Mouse (Mus musculus): Measurements from ENCODE around the gene CN725425. TPM values are rescaled to one million over a fixed set of nuclear protein-coding genes. Genes with fewer than 3 reads are reported as not detected.

CN725425 gene
- polyA plus RNA-seq, 1 experiment from 2014 or later: not detected

DNA sequence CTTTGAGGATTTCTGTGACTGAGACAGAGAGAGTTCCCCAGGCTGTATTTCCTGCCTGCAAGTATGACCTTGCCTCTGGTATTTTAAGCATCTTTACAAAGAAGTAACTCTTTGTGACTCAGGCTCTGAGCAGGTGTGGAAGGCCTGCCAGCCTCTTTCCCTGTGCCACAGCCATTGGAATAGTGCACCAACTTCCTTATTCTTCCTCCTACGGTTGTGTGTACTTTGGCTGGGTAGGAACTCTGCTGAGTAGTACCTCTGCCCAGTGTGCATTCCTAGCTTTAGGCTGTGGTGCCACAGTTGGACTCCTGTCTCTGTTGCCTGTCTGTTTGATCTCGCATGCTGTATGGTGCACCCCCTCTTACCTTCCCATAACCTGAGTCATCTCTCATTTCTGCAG is 56.0 kb downstream of the CN725425 start:
- Histone ChIP-seq H3K9me3 (replicated peaks; ENCODE audit: control insufficient read depth, low read length, poor library complexity, severe bottlenecking) (no peaks in the 10 kb centered on the region), H3K4me1 (ENCODE audit: control insufficient read depth, insufficient read depth, low read length) (0 out of 2 replicates have a peak, but pooled peaks cover 4% of the 10 kb centered on the region), H3K4me2 (ENCODE audit: low read length) (no peak overlapping the region), H3K36me3 (ENCODE audit: control insufficient read depth, insufficient read depth, low read length) (no peaks in the 10 kb centered on the region), H3K9ac (ENCODE audit: low read depth, low read length) (no peak overlapping the region), H3K4me3 (ENCODE audit: low read depth, low read length) (no peak overlapping the region), H3K27me3 (ENCODE audit: control insufficient read depth, insufficient read depth, low read depth, low read length) (no peaks in the 10 kb centered on the region), H3K27ac (ENCODE audit: low read length) (no peak overlapping the region)
- no peak for ATAC-seq
- 93% methylated on average over 2 of the region's 2 CpGs for WGBS

GRCm38 (mm10) chr15:91257140-91257539 is 57.8 kb downstream of the CN725425 start:
- WGBS: 68% methylated on average over 11 of the region's 11 CpGs
- Histone ChIP-seq H3K4me3 (ENCODE audit: low read depth, low read length) (no peak overlapping the region), H3K9me3 (replicated peaks; ENCODE audit: control insufficient read depth, low read length, poor library complexity, severe bottlenecking) (no peaks in the 10 kb centered on the region), H3K9ac (ENCODE audit: low read depth, low read length) (no peak overlapping the region), H3K4me2 (ENCODE audit: low read length) (no peak overlapping the region), H3K27ac (ENCODE audit: low read length) (no peak overlapping the region), H3K4me1 (ENCODE audit: control insufficient read depth, insufficient read depth, low read length) (no peaks in the 10 kb centered on the region), H3K27me3 (ENCODE audit: control insufficient read depth, insufficient read depth, low read depth, low read length) (no peaks in the 10 kb centered on the region), H3K36me3 (ENCODE audit: control insufficient read depth, insufficient read depth, low read length) (no peaks in the 10 kb centered on the region)
- no peak for ATAC-seq

GRCm38 (mm10) chr15:91260578-91260977 is 61.3 kb downstream of the CN725425 start:
- Histone ChIP-seq H3K4me1 (ENCODE audit: control insufficient read depth, insufficient read depth, low read length) (no peaks in the 10 kb centered on the region), H3K9me3 (replicated peaks; ENCODE audit: control insufficient read depth, low read length, poor library complexity, severe bottlenecking) (no peaks in the 10 kb centered on the region), H3K4me2 (ENCODE audit: low read length) (no peak overlapping the region), H3K9ac (ENCODE audit: low read depth, low read length) (no peak overlapping the region), H3K4me3 (ENCODE audit: low read depth, low read length) (no peak overlapping the region), H3K36me3 (ENCODE audit: control insufficient read depth, insufficient read depth, low read length) (no peaks in the 10 kb centered on the region), H3K27ac (ENCODE audit: low read length) (no peak overlapping the region), H3K27me3 (ENCODE audit: control insufficient read depth, insufficient read depth, low read depth, low read length) (no peaks in the 10 kb centered on the region)
- 0 out of 2 replicates have a peak, but pooled peaks have one; percentile 21 for ATAC-seq
- 66% methylated on average over 5 of the region's 5 CpGs for WGBS

DNA sequence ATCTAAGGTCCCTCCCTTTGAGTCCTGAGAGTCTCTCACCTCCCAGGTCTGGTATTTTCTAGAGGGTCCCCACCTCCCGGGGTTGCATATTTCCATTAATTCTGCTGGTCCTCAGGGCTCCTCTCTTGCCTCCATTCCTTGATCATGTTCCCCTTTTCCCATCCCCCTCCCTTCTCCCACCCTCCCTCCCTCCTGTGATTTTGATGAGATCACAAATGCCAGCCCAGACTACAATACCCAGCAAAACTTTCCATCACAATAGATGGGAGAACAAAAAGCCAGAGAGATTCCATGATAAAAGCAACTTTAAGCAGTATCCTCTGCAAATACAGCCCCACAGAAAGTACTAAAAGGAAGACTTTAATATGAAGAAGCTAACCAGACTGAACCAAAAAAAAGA is 64.6 kb downstream of the CN725425 start:
- no peak overlapping the region for H3K27ac ChIP-seq (ENCODE audit: low read length)
- H3K4me2 ChIP-seq (ENCODE audit: low read length): no peak overlapping the region
- no peak overlapping the region for H3K9ac ChIP-seq (ENCODE audit: low read depth, low read length)
- no peak overlapping the region for H3K4me3 ChIP-seq (ENCODE audit: low read depth, low read length)
- 76% methylated on average over 1 of the region's 1 CpGs for WGBS
- H3K9me3 ChIP-seq (replicated peaks; ENCODE audit: control insufficient read depth, low read length, poor library complexity, severe bottlenecking): no peaks in the 10 kb centered on the region
- ATAC-seq: no peak
- no peaks in the 10 kb centered on the region for H3K27me3 ChIP-seq (ENCODE audit: control insufficient read depth, insufficient read depth, low read depth, low read length)
- no peaks in the 10 kb centered on the region for H3K4me1 ChIP-seq (ENCODE audit: control insufficient read depth, insufficient read depth, low read length)
- H3K36me3 ChIP-seq (ENCODE audit: control insufficient read depth, insufficient read depth, low read length): no peaks in the 10 kb centered on the region

- no peak overlapping the region for H3K4me2 ChIP-seq (ENCODE audit: low read length)
- no peak overlapping the region for H3K9ac ChIP-seq (ENCODE audit: low read depth, low read length)
- WGBS: 92% methylated on average over 4 of the region's 4 CpGs
- no peak overlapping the region for H3K4me3 ChIP-seq (ENCODE audit: low read depth, low read length)
- no peaks in the 10 kb centered on the region for H3K27me3 ChIP-seq (ENCODE audit: control insufficient read depth, insufficient read depth, low read depth, low read length)
- no peak overlapping the region for H3K27ac ChIP-seq (ENCODE audit: low read length)
- H3K9me3 ChIP-seq (replicated peaks; ENCODE audit: control insufficient read depth, low read length, poor library complexity, severe bottlenecking): no peaks in the 10 kb centered on the region; the same call in 1 of the 2 replicates
- no peaks in the 10 kb centered on the region for H3K4me1 ChIP-seq (ENCODE audit: control insufficient read depth, insufficient read depth, low read length)
- no peak for ATAC-seq
- H3K36me3 ChIP-seq (ENCODE audit: control insufficient read depth, insufficient read depth, low read length): 0 out of 2 replicates have a peak, but pooled peaks cover 3% of the 10 kb centered on the region
These were observed 69.2 kb downstream of the CN725425 start for GRCm38 (mm10) chr15:91268532-91268931.

GRCm38 (mm10) chr15:91275961-91276360 is 76.7 kb downstream of the CN725425 start:
- H3K9me3 ChIP-seq (replicated peaks; ENCODE audit: control insufficient read depth, low read length, poor library complexity, severe bottlenecking): no peaks in the 10 kb centered on the region; the same call in 1 of the 2 replicates
- no peak overlapping the region for H3K4me3 ChIP-seq (ENCODE audit: low read depth, low read length)
- no peak overlapping the region for H3K27ac ChIP-seq (ENCODE audit: low read length)
- H3K4me2 ChIP-seq (ENCODE audit: low read length): no peak overlapping the region
- WGBS: 76% methylated on average over 3 of the region's 3 CpGs
- ATAC-seq: no peak
- no peaks in the 10 kb centered on the region for H3K4me1 ChIP-seq (ENCODE audit: control insufficient read depth, insufficient read depth, low read length)
- H3K36me3 ChIP-seq (ENCODE audit: control insufficient read depth, insufficient read depth, low read length): 0 out of 2 replicates have a peak, but pooled peaks cover 3% of the 10 kb centered on the region
- no peaks in the 10 kb centered on the region for H3K27me3 ChIP-seq (ENCODE audit: control insufficient read depth, insufficient read depth, low read depth, low read length)
- H3K9ac ChIP-seq (ENCODE audit: low read depth, low read length): no peak overlapping the region

DNA sequence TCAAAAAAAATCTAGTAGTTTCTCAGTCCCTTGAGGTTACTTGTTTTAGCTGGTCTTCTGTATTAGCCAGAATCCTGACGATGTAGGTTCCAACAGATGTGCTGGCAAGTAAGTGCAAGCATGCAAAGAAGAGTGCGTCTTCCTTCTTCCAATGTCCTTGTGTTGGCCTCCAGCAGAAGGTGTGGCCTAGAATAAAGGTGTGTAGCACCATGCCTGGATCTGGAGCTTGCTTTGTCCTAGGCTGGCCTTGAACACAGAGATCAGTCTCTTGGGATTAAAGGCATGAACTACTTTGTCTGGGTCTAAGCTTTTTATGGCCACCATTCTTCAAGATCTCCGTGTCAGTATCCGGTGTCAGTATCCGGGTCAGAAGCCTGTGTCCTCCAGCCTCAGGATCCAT is 80.3 kb downstream of the CN725425 start:
- H3K4me3 ChIP-seq (ENCODE audit: low read depth, low read length): no peak overlapping the region
- H3K9ac ChIP-seq (ENCODE audit: low read depth, low read length): no peak overlapping the region
- H3K4me1 ChIP-seq (ENCODE audit: control insufficient read depth, insufficient read depth, low read length): no peaks in the 10 kb centered on the region
- H3K4me2 ChIP-seq (ENCODE audit: low read length): no peak overlapping the region
- ATAC-seq: no peak
- WGBS: 96% methylated on average over 5 of the region's 5 CpGs
- no peaks in the 10 kb centered on the region for H3K9me3 ChIP-seq (replicated peaks; ENCODE audit: control insufficient read depth, low read length, poor library complexity, severe bottlenecking)
- H3K27ac ChIP-seq (ENCODE audit: low read length): no peak overlapping the region
- no peaks in the 10 kb centered on the region for H3K36me3 ChIP-seq (ENCODE audit: control insufficient read depth, insufficient read depth, low read length)
- H3K27me3 ChIP-seq (ENCODE audit: control insufficient read depth, insufficient read depth, low read depth, low read length): no peaks in the 10 kb centered on the region

- no peak overlapping the region for H3K27ac ChIP-seq (ENCODE audit: low read length)
- H3K4me1 ChIP-seq (ENCODE audit: control insufficient read depth, insufficient read depth, low read length): no peaks in the 10 kb centered on the region
- H3K9me3 ChIP-seq (replicated peaks; ENCODE audit: control insufficient read depth, low read length, poor library complexity, severe bottlenecking): no peaks in the 10 kb centered on the region
- no peak for ATAC-seq
- no peaks in the 10 kb centered on the region for H3K36me3 ChIP-seq (ENCODE audit: control insufficient read depth, insufficient read depth, low read length)
- no peak overlapping the region for H3K9ac ChIP-seq (ENCODE audit: low read depth, low read length)
- H3K27me3 ChIP-seq (ENCODE audit: control insufficient read depth, insufficient read depth, low read depth, low read length): no peaks in the 10 kb centered on the region
- no peak overlapping the region for H3K4me3 ChIP-seq (ENCODE audit: low read depth, low read length)
- no peak overlapping the region for H3K4me2 ChIP-seq (ENCODE audit: low read length)
- WGBS: 83% methylated on average over 5 of the region's 5 CpGs
These were observed 82.2 kb downstream of the CN725425 start for GRCm38 (mm10) chr15:91281521-91281920.

DNA sequence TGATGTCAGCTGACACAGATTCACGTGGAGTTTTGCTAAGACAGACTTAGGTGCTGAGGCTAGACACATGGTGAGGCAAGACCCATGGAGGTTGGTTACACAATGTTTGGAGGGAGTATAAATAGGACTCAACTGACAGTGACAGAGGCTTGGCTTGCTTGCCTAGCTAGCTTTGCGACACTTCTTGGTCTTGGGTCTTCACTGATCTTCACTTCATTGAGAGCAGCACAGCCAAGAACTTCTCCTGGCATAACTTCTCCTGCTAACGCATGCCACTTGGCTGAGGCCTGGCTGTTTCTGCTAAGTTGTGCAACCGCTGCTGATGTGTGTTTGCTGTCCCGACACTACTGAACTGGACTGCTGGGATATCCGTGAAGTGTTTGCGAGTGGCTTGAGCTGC is 83.5 kb downstream of the CN725425 start:
- Histone ChIP-seq H3K27me3 (ENCODE audit: control insufficient read depth, insufficient read depth, low read depth, low read length) (no peaks in the 10 kb centered on the region), H3K27ac (ENCODE audit: low read length) (no peak overlapping the region), H3K4me3 (ENCODE audit: low read depth, low read length) (no peak overlapping the region), H3K4me1 (ENCODE audit: control insufficient read depth, insufficient read depth, low read length) (no peaks in the 10 kb centered on the region), H3K36me3 (ENCODE audit: control insufficient read depth, insufficient read depth, low read length) (no peaks in the 10 kb centered on the region), H3K9me3 (replicated peaks; ENCODE audit: control insufficient read depth, low read length, poor library complexity, severe bottlenecking) (no peaks in the 10 kb centered on the region), H3K9ac (ENCODE audit: low read depth, low read length) (no peak overlapping the region), H3K4me2 (ENCODE audit: low read length) (no peak overlapping the region)
- no peak for ATAC-seq
- WGBS: 90% methylated on average over 7 of the region's 7 CpGs
